Mouse (Mus musculus) limb, embryonic 13.5 days (tissue): ENCODE measurements around the gene Igfbp6. TPM values are rescaled to one million over a fixed set of nuclear protein-coding genes. Genes with fewer than 3 reads are reported as not detected.

Source experiments
- ATAC-seq: fragments of 200-750 bp; cut with Nextera tagmentation; 2 replicates; pipeline ENCODE4 v1.8.0; 2017; ENCODE audit warnings: low read depth, moderate number of reproducible peaks, moderate TSS enrichment; ENCODE audit not compliant: low FRiP score
- H3K27ac ChIP-seq: fragments of 300-500 bp; sonication (generic); 2 replicates; pipeline ENCODE4 v1.5.1; 2015; ENCODE audit warnings: inconsistent platforms, mild to moderate bottlenecking, moderate library complexity
- H3K27me3 ChIP-seq: fragments of 300-500 bp; sonication (generic); 2 replicates; pipeline ENCODE4 v1.6.1; 2015; ENCODE audit warnings: mild to moderate bottlenecking, inconsistent platforms
- H3K36me3 ChIP-seq: fragments of 300-500 bp; sonication (generic); 2 replicates; pipeline ENCODE4 v1.6.1; 2015; ENCODE audit warnings: inconsistent platforms, mild to moderate bottlenecking, moderate library complexity
- H3K4me1 ChIP-seq: fragments of 300-500 bp; sonication (generic); 2 replicates; pipeline ENCODE4 v1.6.1; 2015; ENCODE audit warnings: inconsistent platforms
- H3K4me2 ChIP-seq: fragments of 300-500 bp; sonication (generic); replicated peaks from 2 replicates; pipeline ENCODE4 v1.6.1; 2015; ENCODE audit warnings: inconsistent platforms, mild to moderate bottlenecking, moderate library complexity
- H3K4me3 ChIP-seq: fragments of 300-500 bp; sonication (generic); 2 replicates; pipeline ENCODE4 v1.5.1; 2015; ENCODE audit warnings: moderate library complexity, mild to moderate bottlenecking, inconsistent platforms
- H3K9ac ChIP-seq: fragments of 300-500 bp; sonication (generic); 2 replicates; pipeline ENCODE4 v1.6.1; 2015; ENCODE audit warnings: mild to moderate bottlenecking, inconsistent platforms
- H3K9me3 ChIP-seq: fragments of 300-500 bp; sonication (generic); 2 replicates; pipeline ENCODE4 v1.6.1; 2016; ENCODE audit warnings: inconsistent platforms
- WGBS: fragments of 180-500 bp; shearing (Covaris S2); methylation state at CpG from one replicate; pipeline ENCODE4 v1.1.7; 2015; 5-methylcytosine and 5-hydroxymethylcytosine counted together
- polyA plus RNA-seq: library from polyadenylated mRNA; unstranded; fragments of >200 nt; fragmentation: Nextera tagmentation; extraction: Ambion mirVana; gene quantifications from 2 replicates; pipeline ENCODE4 v1.2.1, GENCODE M21; 2015

The Igfbp6 gene
- polyA plus RNA-seq, 1 experiment from 2014 or later, result 3.9 TPM

DNA sequence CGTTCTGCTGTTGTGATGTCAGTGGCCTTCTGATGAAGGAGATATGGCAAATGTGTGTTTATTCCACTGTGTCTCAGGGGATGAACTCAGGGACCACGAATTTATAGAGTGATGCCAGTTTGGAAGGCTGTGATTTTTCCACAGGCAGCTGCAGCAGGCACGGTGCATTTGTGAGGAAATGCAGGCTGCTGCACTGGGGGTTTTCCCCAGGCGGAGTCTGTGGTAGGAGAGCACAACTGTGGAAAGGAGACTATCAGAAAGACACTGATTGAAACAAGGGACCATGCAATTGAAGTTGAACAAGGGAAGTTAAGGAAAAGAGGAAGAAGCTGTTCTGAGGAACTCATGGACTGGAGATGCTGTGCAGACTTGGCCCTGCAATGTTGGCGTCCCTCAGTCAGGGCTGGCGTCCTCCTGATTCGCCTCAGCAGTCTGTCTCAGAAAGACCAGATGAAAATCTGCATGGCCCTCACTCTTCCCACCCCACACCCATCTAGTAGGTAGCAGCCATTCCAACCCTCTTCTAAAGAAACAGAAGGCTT, 48.2 kb downstream of the Igfbp6 start:
- H3K4me1 ChIP-seq, result 0 out of 2 replicates have a peak, but pooled peaks cover 5% of the 10 kb centered on the region
- H3K4me2 ChIP-seq, result no peak overlapping the region
- H3K4me3 ChIP-seq, result no peak overlapping the region
- H3K27ac ChIP-seq, result no peak overlapping the region
- no peaks in the 10 kb centered on the region for H3K9me3 ChIP-seq
- H3K36me3 ChIP-seq, result peaks cover 13% of the 10 kb centered on the region
- WGBS, result 76% methylated on average over 7 of the region's 7 CpGs
- H3K9ac ChIP-seq, result 0 out of 2 replicates have a peak overlapping the region, but pooled peaks have one; percentile 1
- H3K27me3 ChIP-seq, result no peaks in the 10 kb centered on the region
- no peak for ATAC-seq

DNA sequence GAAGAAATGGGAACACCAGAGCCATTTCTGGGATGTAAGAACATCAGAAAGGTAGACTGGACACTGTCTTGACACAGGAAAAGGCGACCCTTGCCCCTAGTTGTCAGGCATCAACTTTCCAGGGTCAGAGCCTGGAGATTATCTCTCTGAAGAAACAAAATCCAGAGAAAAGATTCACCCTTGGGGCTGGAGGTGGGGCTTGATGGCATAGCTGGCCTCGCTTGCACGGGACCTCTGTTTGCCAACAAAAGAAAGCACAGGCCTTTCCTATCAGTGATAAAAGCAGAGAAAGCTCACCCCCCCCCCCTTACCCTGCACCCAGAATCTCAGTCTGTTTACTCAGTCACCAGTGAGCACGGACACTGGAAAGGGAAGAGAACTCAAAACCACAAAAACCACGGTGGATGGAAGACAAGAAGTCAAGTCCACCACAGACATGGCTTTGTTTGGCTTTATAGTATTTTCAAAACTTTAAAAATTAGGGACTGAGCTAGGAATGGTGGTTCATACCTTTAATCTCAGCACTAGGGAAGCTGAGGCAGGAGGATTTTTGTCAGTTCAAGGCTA, 48.7 kb downstream of the Igfbp6 start:
- ATAC-seq, result no peak
- Histone ChIP-seq H3K27me3 (no peaks in the 10 kb centered on the region), H3K36me3 (peaks cover 7% of the 10 kb centered on the region), H3K9me3 (no peaks in the 10 kb centered on the region), H3K4me2 (no peak overlapping the region), H3K9ac (0 out of 2 replicates have a peak overlapping the region, but pooled peaks have one; percentile 1), H3K4me1 (0 out of 2 replicates have a peak, but pooled peaks cover 5% of the 10 kb centered on the region), H3K27ac (no peak overlapping the region), H3K4me3 (no peak overlapping the region)
- 73% methylated on average over 5 of the region's 5 CpGs for WGBS

DNA sequence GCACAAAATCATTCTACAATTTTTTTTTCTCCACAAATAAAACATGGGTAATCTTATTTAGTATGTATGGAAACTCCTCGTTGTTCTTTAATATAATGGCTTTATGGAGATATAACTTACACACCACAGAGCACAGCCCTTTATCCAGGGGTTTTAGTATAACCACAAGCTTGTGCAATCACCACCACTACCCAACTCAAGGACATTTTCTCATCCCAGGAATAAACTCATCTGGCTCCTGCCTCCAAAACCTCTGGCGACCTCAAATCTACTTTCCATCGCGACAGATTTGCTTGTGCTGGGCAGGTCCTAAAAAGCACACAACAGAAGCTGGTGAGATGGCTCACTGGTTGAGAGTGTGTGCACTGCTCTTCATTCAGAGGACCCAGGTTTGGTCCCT, 49.5 kb downstream of the Igfbp6 start:
- H3K36me3 ChIP-seq, result peaks cover 4% of the 10 kb centered on the region
- H3K27me3 ChIP-seq, result no peaks in the 10 kb centered on the region
- 0 out of 2 replicates have a peak, but pooled peaks cover 5% of the 10 kb centered on the region for H3K4me1 ChIP-seq
- no peaks in the 10 kb centered on the region for H3K9me3 ChIP-seq
- no peak for ATAC-seq
- 77% methylated on average over 4 of the region's 4 CpGs for WGBS
- H3K4me3 ChIP-seq, result no peak overlapping the region
- H3K27ac ChIP-seq, result no peak overlapping the region
- no peak overlapping the region for H3K4me2 ChIP-seq
- no peak overlapping the region for H3K9ac ChIP-seq

DNA sequence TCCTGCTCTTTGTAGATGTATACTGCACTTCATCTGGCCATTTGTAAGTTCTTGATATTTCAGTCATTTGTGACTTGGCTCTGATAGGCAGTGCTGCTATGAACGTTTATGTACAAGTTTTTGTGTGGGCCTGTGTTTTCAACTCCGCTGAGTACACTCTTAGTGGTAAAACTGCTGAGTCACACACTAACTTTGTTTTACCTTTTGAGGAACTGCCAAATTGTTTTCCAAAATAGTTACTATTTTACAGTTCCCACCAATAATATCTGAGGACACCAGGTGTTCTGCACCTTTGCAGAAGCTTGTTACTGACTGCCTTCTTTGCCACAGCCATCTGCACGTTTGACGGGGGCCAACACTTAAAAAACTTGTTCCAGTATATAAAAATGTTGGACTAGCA, 50.3 kb downstream of the Igfbp6 start:
- 0 out of 2 replicates have a peak, but pooled peaks cover 5% of the 10 kb centered on the region for H3K4me1 ChIP-seq
- H3K27ac ChIP-seq, result no peak overlapping the region
- no peak overlapping the region for H3K4me2 ChIP-seq
- H3K27me3 ChIP-seq, result no peaks in the 10 kb centered on the region
- H3K9me3 ChIP-seq, result no peaks in the 10 kb centered on the region
- peaks cover 10% of the 10 kb centered on the region for H3K36me3 ChIP-seq
- H3K9ac ChIP-seq, result no peak overlapping the region
- no peak overlapping the region for H3K4me3 ChIP-seq
- WGBS, result 78% methylated on average over 4 of the region's 4 CpGs
- ATAC-seq, result no peak

DNA sequence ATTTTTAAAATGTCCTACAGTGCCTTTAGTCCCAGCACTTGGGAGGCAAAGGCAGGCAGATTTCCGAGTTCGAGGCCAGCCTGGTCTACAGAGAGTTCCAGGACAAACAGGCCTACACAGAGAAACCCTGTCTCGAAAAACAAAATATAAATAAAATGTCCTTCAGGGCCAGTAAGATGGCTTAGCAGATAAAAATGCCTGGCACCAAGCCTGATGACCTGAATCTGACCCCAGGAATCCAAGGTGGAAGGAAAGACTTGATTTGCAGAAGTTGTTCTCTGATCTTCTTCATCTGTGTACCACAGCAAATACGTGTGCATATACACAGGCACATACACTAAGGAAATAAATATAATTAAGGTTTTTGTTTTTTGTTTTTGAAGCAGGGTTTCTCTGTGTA, 51.2 kb downstream of the Igfbp6 start:
- 0 out of 2 replicates have a peak, but pooled peaks cover 5% of the 10 kb centered on the region for H3K4me1 ChIP-seq
- no peak overlapping the region for H3K4me2 ChIP-seq
- H3K4me3 ChIP-seq, result no peak overlapping the region
- peaks cover 15% of the 10 kb centered on the region for H3K36me3 ChIP-seq
- ATAC-seq, result no peak
- no peak overlapping the region for H3K27ac ChIP-seq
- no peak overlapping the region for H3K9ac ChIP-seq
- no peaks in the 10 kb centered on the region for H3K27me3 ChIP-seq
- H3K9me3 ChIP-seq, result no peaks in the 10 kb centered on the region
- WGBS, result 85% methylated on average over 4 of the region's 4 CpGs

DNA sequence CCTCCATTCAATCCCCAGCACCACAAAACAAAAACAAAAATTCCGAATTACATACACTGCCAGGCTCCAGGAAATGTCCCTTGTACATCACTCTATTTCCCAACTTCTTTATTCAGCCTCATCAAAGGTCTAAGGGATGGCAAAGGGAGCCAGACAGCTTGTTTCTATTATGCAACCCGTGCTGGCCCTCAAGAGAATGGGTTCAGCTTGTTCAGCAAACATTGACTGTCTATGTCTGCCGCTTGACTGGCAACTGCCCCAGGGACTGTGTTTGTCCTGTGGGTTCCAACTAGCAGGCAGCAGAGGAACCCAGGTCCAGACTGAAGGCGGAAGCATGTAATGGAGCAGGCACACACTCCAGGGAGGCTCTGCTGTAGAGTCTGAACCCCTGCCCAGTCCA, 54.7 kb downstream of the Igfbp6 start:
- Histone ChIP-seq H3K9me3 (no peaks in the 10 kb centered on the region), H3K4me3 (no peak overlapping the region), H3K27ac (no peak overlapping the region), H3K27me3 (no peaks in the 10 kb centered on the region), H3K4me2 (no peak overlapping the region), H3K4me1 (peaks cover 9% of the 10 kb centered on the region), H3K9ac (no peak overlapping the region), H3K36me3 (peaks cover 20% of the 10 kb centered on the region)
- 78% methylated on average over 4 of the region's 4 CpGs for WGBS
- no peak for ATAC-seq

Other genes with a start within 250 kb of the Igfbp6 start
- 4.1 and 6.3 TPM in 2 replicates for gene Krt4, start 219.6 kb upstream of the Igfbp6 start, polyA plus RNA-seq
- gene Krt79, start 204.0 kb upstream of the Igfbp6 start, polyA plus RNA-seq, result 0.15 and 0.20 TPM in 2 replicates
- 0.06 TPM in 1 of 2 replicates, not detected in the other for gene Krt78, start 190.1 kb upstream of the Igfbp6 start, polyA plus RNA-seq
- 7.3 and 7.8 TPM in 2 replicates for gene Krt8, start 139.9 kb upstream of the Igfbp6 start, polyA plus RNA-seq
- gene Krt18, start 116.2 kb upstream of the Igfbp6 start, polyA plus RNA-seq, result 20.9 and 21.2 TPM in 2 replicates
- 118 and 120 TPM in 2 replicates for gene Eif4b, start 70.6 kb upstream of the Igfbp6 start, polyA plus RNA-seq
- 39.8 and 45.3 TPM in 2 replicates for gene Tns2, start 43.9 kb upstream of the Igfbp6 start, polyA plus RNA-seq
- 22.9 and 23.2 TPM in 2 replicates for gene Spryd3, start 8.1 kb upstream of the Igfbp6 start, polyA plus RNA-seq
- gene Soat2, start 6.2 kb downstream of the Igfbp6 start, polyA plus RNA-seq, result 0.20 and 0.27 TPM in 2 replicates
- gene Zfp740, start 58.9 kb downstream of the Igfbp6 start, polyA plus RNA-seq, result 74.2 and 82.6 TPM in 2 replicates
- gene Csad, start 60.4 kb downstream of the Igfbp6 start, polyA plus RNA-seq, result 75.2 and 82.1 TPM in 2 replicates
- gene Itgb7, start 87.6 kb downstream of the Igfbp6 start, polyA plus RNA-seq, result 3.2 and 3.5 TPM in 2 replicates
- gene Rarg, start 113.2 kb downstream of the Igfbp6 start, polyA plus RNA-seq, result 131 and 145 TPM in 2 replicates
- 1.1 and 1.3 TPM in 2 replicates for gene Gm9918, start 126.2 kb downstream of the Igfbp6 start, polyA plus RNA-seq
- gene Mfsd5, start 135.1 kb downstream of the Igfbp6 start, polyA plus RNA-seq, result 64.7 and 65.8 TPM in 2 replicates
- gene Espl1, start 151.9 kb downstream of the Igfbp6 start, polyA plus RNA-seq, result 23.7 and 32.2 TPM in 2 replicates
- 431 and 451 TPM in 2 replicates for gene Pfdn5, start 181.8 kb downstream of the Igfbp6 start, polyA plus RNA-seq
- 110 and 116 TPM in 2 replicates for gene Myg1, start 187.3 kb downstream of the Igfbp6 start, polyA plus RNA-seq
- 75.9 and 76.6 TPM in 2 replicates for gene Aaas, start 206.4 kb downstream of the Igfbp6 start, polyA plus RNA-seq
- 6.0 and 7.4 TPM in 2 replicates for gene Sp7, start 222.8 kb downstream of the Igfbp6 start, polyA plus RNA-seq